Mouse (Mus musculus) layer of hippocampus, adult 9-11 months (tissue): ENCODE results near the gene Hc.

Experiments used
- DNase-seq: peaks from one replicate; pipeline ENCODE4 v3.0.0; 2022

The Hc gene

GRCm38 (mm10) chr2:35061338-35061737 is at the start of gene Hc:
Gene Hc (minus strand): TSS chr2:35061438.
- no peak for DNase-seq

- DNase-seq, result no peak
Observed at GRCm38 (mm10) chr2:35110521-35110920, 49.3 kb upstream of the Hc start.

GRCm38 (mm10) chr2:35109924-35110304 is 48.7 kb upstream of the Hc start:
- no peak for DNase-seq

- DNase-seq, result peak; percentile 95
Observed at GRCm38 (mm10) chr2:35109141-35109923, 48.1 kb upstream of the Hc start, which contains the start of gene Cntrl. Gene Cntrl (plus strand): TSS chr2:35109492.

GRCm38 (mm10) chr2:35108712-35109111 is 47.5 kb upstream of the Hc start:
- DNase-seq, result peak; percentile 53

- DNase-seq, result no peak
Observed at GRCm38 (mm10) chr2:35107984-35108635, 46.9 kb upstream of the Hc start.

GRCm38 (mm10) chr2:35104843-35105242 is 43.6 kb upstream of the Hc start:
- no peak for DNase-seq

GRCm38 (mm10) chr2:35103558-35103957 is 42.3 kb upstream of the Hc start:
- DNase-seq, result no peak

- DNase-seq, result no peak
Observed at GRCm38 (mm10) chr2:35102777-35103176, 41.5 kb upstream of the Hc start.

GRCm38 (mm10) chr2:35101443-35101842 is 40.2 kb upstream of the Hc start, which contains the start of gene AI182371:
Gene AI182371 (minus strand): TSS chr2:35101543.
- no peak for DNase-seq

GRCm38 (mm10) chr2:35100529-35100928 is 39.3 kb upstream of the Hc start:
- no peak for DNase-seq

- DNase-seq, result peak; percentile 37
Observed at GRCm38 (mm10) chr2:35087418-35087817, 26.2 kb upstream of the Hc start.

- no peak for DNase-seq
Observed at GRCm38 (mm10) chr2:35079166-35079565, 17.9 kb upstream of the Hc start.

GRCm38 (mm10) chr2:35074328-35074727 is 13.1 kb upstream of the Hc start:
- DNase-seq, result no peak

GRCm38 (mm10) chr2:35072547-35072946 is 11.3 kb upstream of the Hc start:
- DNase-seq, result no peak

- no peak for DNase-seq
Observed at GRCm38 (mm10) chr2:35070275-35070674, 9.0 kb upstream of the Hc start.

GRCm38 (mm10) chr2:35069124-35069523 is 7.9 kb upstream of the Hc start:
- no peak for DNase-seq

GRCm38 (mm10) chr2:35067117-35067516 is 5.9 kb upstream of the Hc start:
- no peak for DNase-seq

GRCm38 (mm10) chr2:35066525-35067082 is 5.4 kb upstream of the Hc start:
- no peak for DNase-seq

- DNase-seq, result no peak
Observed at GRCm38 (mm10) chr2:35063333-35064030, 2.2 kb upstream of the Hc start.

- DNase-seq, result no peak
Observed at GRCm38 (mm10) chr2:35060897-35061296, 341 bp downstream of the Hc start.

- no peak for DNase-seq
Observed at GRCm38 (mm10) chr2:35060256-35060655, 982 bp downstream of the Hc start.

GRCm38 (mm10) chr2:35058325-35058724 is 2.9 kb downstream of the Hc start:
- DNase-seq, result no peak
